Mouse (Mus musculus) kidney, embryonic 16.5 days (tissue): Measurements from ENCODE around the gene D13Ertd608e. TPM values are rescaled to one million over a fixed set of nuclear protein-coding genes. Genes with fewer than 3 reads are reported as not detected.
"Not testable (repeated sequence)": the region's sequence is repeated elsewhere in the genome, so short reads cannot be mapped to it uniquely, and the experiment has no call there.

Source experiments
- ATAC-seq: fragments of 200-750 bp; cut with Nextera tagmentation; 2 replicates; pipeline ENCODE4 v1.8.0; 2017; ENCODE audit warnings: moderate TSS enrichment; ENCODE audit not compliant: low FRiP score, low TSS enrichment
- H3K27ac ChIP-seq: fragments of 300-500 bp; sonication (generic); 2 replicates; pipeline ENCODE4 v1.5.1; 2014; ENCODE audit warnings: low read length
- H3K27me3 ChIP-seq: fragments of 300-500 bp; sonication (generic); 2 replicates; pipeline ENCODE4 v1.6.1; 2014; ENCODE audit warnings: low read length, control low read depth, mixed read lengths; ENCODE audit not compliant: insufficient read depth
- H3K36me3 ChIP-seq: fragments of 300-500 bp; sonication (generic); 2 replicates; pipeline ENCODE4 v1.6.1; 2014; ENCODE audit warnings: low read length, control low read depth, mixed read lengths; ENCODE audit not compliant: insufficient read depth
- H3K4me1 ChIP-seq: fragments of 300-500 bp; sonication (generic); 2 replicates; pipeline ENCODE4 v1.6.1; 2014; ENCODE audit warnings: low read length, control low read depth, mixed read lengths; ENCODE audit not compliant: insufficient read depth
- H3K4me2 ChIP-seq: fragments of 300-500 bp; sonication (generic); replicated peaks from 2 replicates; pipeline ENCODE4 v1.6.1; 2014; ENCODE audit warnings: low read depth, low read length
- H3K4me3 ChIP-seq: fragments of 300-500 bp; sonication (generic); 2 replicates; pipeline ENCODE4 v1.5.1; 2014; ENCODE audit warnings: mild to moderate bottlenecking, low read length
- H3K9ac ChIP-seq: fragments of 300-500 bp; sonication (generic); replicated peaks from 2 replicates; pipeline ENCODE4 v1.6.1; 2014; ENCODE audit warnings: low read length
- H3K9me3 ChIP-seq: fragments of 300-500 bp; sonication (generic); 2 replicates; pipeline ENCODE4 v1.6.1; 2016; ENCODE audit warnings: low read length, control low read depth
- WGBS: fragments of 180-500 bp; shearing (Covaris S2); extraction: QIAGEN DNeasy Blood & Tissue Kit; methylation state at CpG from one replicate; pipeline ENCODE4 v1.1.7; 2014; 5-methylcytosine and 5-hydroxymethylcytosine counted together
- polyA plus RNA-seq: library from polyadenylated mRNA; unstranded; fragments of >200 nt; fragmentation: Nextera tagmentation; extraction: Ambion mirVana; gene quantifications from 2 replicates; pipeline ENCODE4 v1.2.1, GENCODE M21; 2015

The D13Ertd608e gene
- polyA plus RNA-seq, 1 experiment from 2014 or later = not detected

GRCm38 (mm10) chr13:119817579-119818206 is 18.1 kb upstream of the D13Ertd608e start:
- Histone ChIP-seq H3K36me3 (no peaks in the 10 kb centered on the region), H3K4me2 (no peak overlapping the region), H3K9me3 (no peaks in the 10 kb centered on the region), H3K4me1 (no peaks in the 10 kb centered on the region), H3K27ac (no peak overlapping the region), H3K27me3 (no peaks in the 10 kb centered on the region), H3K9ac (no peak overlapping the region), H3K4me3 (no peak overlapping the region)
- WGBS = 40% methylated on average over 2 of the region's 2 CpGs
- ATAC-seq = no peak

GRCm38 (mm10) chr13:119830116-119830515 is 5.7 kb upstream of the D13Ertd608e start, which contains the start of gene AF067063:
Gene AF067063, minus strand, starts transcription at chr13:119830216.
- H3K4me3 ChIP-seq, H3K27ac ChIP-seq, H3K27me3 ChIP-seq, H3K4me1 ChIP-seq, H3K36me3 ChIP-seq, ATAC-seq, H3K4me2 ChIP-seq, H3K9me3 ChIP-seq, H3K9ac ChIP-seq: not testable (repeated sequence)

- Histone ChIP-seq H3K4me3 (peak overlapping the region; percentile 22; the same call in 1 of the 2 replicates), H3K4me2 (peak overlapping the region; percentile 35; the same call in 1 of the 2 replicates)
- not testable (repeated sequence) for H3K9me3 ChIP-seq, H3K27me3 ChIP-seq, H3K36me3 ChIP-seq, H3K9ac ChIP-seq, H3K4me1 ChIP-seq, H3K27ac ChIP-seq
- ATAC-seq = peak; percentile 77; the same call in 1 of the 2 replicates
- 11% methylated on average over 22 of the region's 23 CpGs for WGBS
Measured at GRCm38 (mm10) chr13:119836324-119836811, 562 bp downstream of the D13Ertd608e start.

- WGBS = 7% methylated on average over 14 of the region's 23 CpGs
- not testable (repeated sequence) for H3K27me3 ChIP-seq, H3K9me3 ChIP-seq, H3K36me3 ChIP-seq, H3K4me2 ChIP-seq, H3K27ac ChIP-seq, H3K4me1 ChIP-seq, H3K9ac ChIP-seq, H3K4me3 ChIP-seq
- 0 out of 2 replicates have a peak, but pooled peaks have one; percentile 29 for ATAC-seq
Measured at GRCm38 (mm10) chr13:119837719-119838337, 2.0 kb downstream of the D13Ertd608e start.

- not testable (repeated sequence) for H3K4me2 ChIP-seq, ATAC-seq, H3K36me3 ChIP-seq, H3K27ac ChIP-seq, H3K9ac ChIP-seq, H3K27me3 ChIP-seq, H3K4me1 ChIP-seq, H3K4me3 ChIP-seq, H3K9me3 ChIP-seq
- WGBS = 28% methylated on average over 6 of the region's 6 CpGs
Measured at GRCm38 (mm10) chr13:119839982-119840381, 4.2 kb downstream of the D13Ertd608e start.

GRCm38 (mm10) chr13:119862399-119862798 is 26.6 kb downstream of the D13Ertd608e start:
- not testable (repeated sequence) for H3K4me3 ChIP-seq, H3K4me1 ChIP-seq, H3K36me3 ChIP-seq, H3K9me3 ChIP-seq, H3K9ac ChIP-seq, H3K4me2 ChIP-seq, H3K27me3 ChIP-seq, H3K27ac ChIP-seq, ATAC-seq
- no CpG with 5 or more reads among the region's 6 CpGs for WGBS

GRCm38 (mm10) chr13:119864395-119864999 is 28.7 kb downstream of the D13Ertd608e start:
- not testable (repeated sequence) for H3K27me3 ChIP-seq, H3K9me3 ChIP-seq, H3K36me3 ChIP-seq, ATAC-seq, H3K9ac ChIP-seq, H3K4me1 ChIP-seq, H3K4me2 ChIP-seq, H3K27ac ChIP-seq, H3K4me3 ChIP-seq
- WGBS = 77% methylated on average over 5 of the region's 7 CpGs

GRCm38 (mm10) chr13:119886896-119887295 is 51.1 kb downstream of the D13Ertd608e start:
- H3K27ac ChIP-seq, H3K4me2 ChIP-seq, H3K36me3 ChIP-seq, H3K9ac ChIP-seq, ATAC-seq, H3K4me1 ChIP-seq, H3K9me3 ChIP-seq, H3K4me3 ChIP-seq, H3K27me3 ChIP-seq: not testable (repeated sequence)
- WGBS = 38% methylated on average over 4 of the region's 4 CpGs

GRCm38 (mm10) chr13:119894685-119895084 is 58.9 kb downstream of the D13Ertd608e start, which contains the start of gene Tcstv1:
Gene Tcstv1, minus strand, starts transcription at chr13:119894785.
- not testable (repeated sequence) for H3K4me1 ChIP-seq, H3K9ac ChIP-seq, H3K4me2 ChIP-seq, H3K36me3 ChIP-seq, H3K9me3 ChIP-seq, H3K27ac ChIP-seq, H3K27me3 ChIP-seq, ATAC-seq, H3K4me3 ChIP-seq
- 80% methylated on average over 3 of the region's 3 CpGs for WGBS
